In genomic region chr14:26853053-26853452, GRCm38 (mm10) we compare ENCODE assay signal across 26 mouse cellular contexts. TPM values are rescaled to one million over a fixed set of nuclear protein-coding genes. Genes with fewer than 3 reads are reported as not detected.
A peak's percentile ranks its signal among the peaks of the same experiment; 100 is the strongest.
DNase-seq lines count a peak whose midpoint lies in the region; ATAC-seq and TF ChIP-seq lines count a peak whose summit lies in the region.
"Had no signal": no experiment of that assay in that cellular context is flagged by ENCODE, and none has a peak within 500 bp of the region (broad histone marks: within the 10 kb centered on the region; RNA-seq: fewer than 3 reads in every experiment).

No protein-coding gene starts in this region.

- ATAC-seq in liver, embryonic 11.5 days (replicated peaks; ENCODE audit: low FRiP score), result no peak
- peak; percentile 59 for ATAC-seq in megakaryocyte, adult 5-6 weeks (ENCODE audit: poor library complexity, severe bottlenecking)
- ATAC-seq: hindbrain, postnatal 0 days had no signal

- H3K4me3 ChIP-seq in liver, embryonic 11.5 days (ENCODE audit: low read depth, low read length), result no peak overlapping the region
- no peak overlapping the region for H3K4me3 ChIP-seq in MEL (ENCODE audit: control insufficient read depth in 1 of 2, insufficient read depth in 1 of 2, low read depth in 2 of 2, low read length in 2 of 2)
- no peak overlapping the region for H3K4me3 ChIP-seq in kidney, adult 2 months (ENCODE audit: insufficient read depth, low read depth, low read length)
- H3K4me3 ChIP-seq: forebrain, embryonic 10.5 days; heart, embryonic 13.5 days; midbrain, embryonic 10.5 days; neural tube, embryonic 12.5 days had no signal

- 62% methylated on average over 8 of the region's 8 CpGs for WGBS in liver, embryonic 11.5 days
- 76% methylated on average over 8 of the region's 8 CpGs for WGBS in kidney, adult 2 months

- no peaks in the 10 kb centered on the region for H3K9me3 ChIP-seq in liver, embryonic 11.5 days (ENCODE audit: control insufficient read depth, low read length)
- no peaks in the 10 kb centered on the region for H3K9me3 ChIP-seq in MEL (replicated peaks; ENCODE audit: insufficient read depth, low read length)
- H3K9me3 ChIP-seq: forebrain, embryonic 10.5 days; heart, embryonic 13.5 days; midbrain, embryonic 10.5 days; neural tube, embryonic 12.5 days had no signal

- DNase-seq in liver (peak; percentile 27), 416B (ENCODE audit: low read depth) (peak; percentile 62), MEL (ENCODE audit: low read depth, low spot score) (peak; percentile 43)
- DNase-seq in liver, embryonic 11.5 days (ENCODE audit: low spot score), result no peak
- DNase-seq in kidney, adult 2 months, result no peak
- no peak for DNase-seq in neural tube, embryonic 10.5 days (ENCODE audit: extremely low spot score, low spot score)
- no peak for DNase-seq in heart, postnatal 14 days
- DNase-seq: adrenal gland, postnatal 36 days; cerebellum, adult 11-12 months; cerebellum, postnatal 25 days; heart, postnatal 4 days; kidney, adult 11 months; layer of hippocampus, postnatal 36 days; lung, adult 2 months; lung, postnatal 36 days; right cerebral cortex, adult 18-20 months; thymus, adult 18-20 months had no signal

- TF ChIP-seq POLR2A in MEL (IDR thresholded peaks at IDR 0.05; ENCODE audit: control insufficient read depth in 1 of 2, insufficient read depth in 1 of 2, low read depth in 1 of 2, low read length in 2 of 2, poor library complexity in 1 of 2), result no peak
- no peak for TF ChIP-seq POLR2A in kidney, adult 2 months (IDR thresholded peaks at IDR 0.05; ENCODE audit: low read depth, low read length)

- H3K27ac ChIP-seq in liver, embryonic 11.5 days (ENCODE audit: low read depth, low read length), result no peak overlapping the region
- no peak overlapping the region for H3K27ac ChIP-seq in MEL (ENCODE audit: control insufficient read depth, low read depth, low read length)
- H3K27ac ChIP-seq in kidney, adult 2 months (ENCODE audit: insufficient read depth, low read depth, low read length), result no peak overlapping the region
- H3K27ac ChIP-seq: forebrain, embryonic 10.5 days; heart, embryonic 13.5 days; hindbrain, postnatal 0 days; kidney, postnatal 0 days; midbrain, embryonic 10.5 days; neural tube, embryonic 12.5 days had no signal

- H3K79me2 ChIP-seq in MEL (ENCODE audit: control insufficient read depth, insufficient read depth, low read length, poor library complexity), result no peaks in the 10 kb centered on the region

- H3K27me3 ChIP-seq in liver, embryonic 11.5 days (replicated peaks; ENCODE audit: control insufficient read depth, insufficient read depth, low read length), result no peaks in the 10 kb centered on the region
- H3K27me3 ChIP-seq in MEL (ENCODE audit: control insufficient read depth in 1 of 2, insufficient read depth in 2 of 2, low read length in 2 of 2), result no peaks in the 10 kb centered on the region; a peak in 2 of 4 replicates
- H3K27me3 ChIP-seq in kidney, adult 2 months (replicated peaks; ENCODE audit: control insufficient read depth, insufficient read depth, low read length), result no peaks in the 10 kb centered on the region
- H3K27me3 ChIP-seq: heart, embryonic 13.5 days; neural tube, embryonic 12.5 days had no signal

- H3K4me1 ChIP-seq in liver, embryonic 11.5 days (replicated peaks; ENCODE audit: control insufficient read depth, insufficient read depth, low read length), result no peaks in the 10 kb centered on the region
- no peaks in the 10 kb centered on the region for H3K4me1 ChIP-seq in MEL (ENCODE audit: control insufficient read depth in 1 of 2, insufficient read depth in 2 of 2, low read length in 2 of 2)
- H3K4me1 ChIP-seq in kidney, adult 2 months (ENCODE audit: control insufficient read depth, insufficient read depth, low read length), result no peaks in the 10 kb centered on the region; the same call in 1 of the 2 replicates
- H3K4me1 ChIP-seq: forebrain, embryonic 10.5 days; heart, embryonic 13.5 days; midbrain, embryonic 10.5 days; neural tube, embryonic 12.5 days had no signal

- no peak for TF ChIP-seq EP300 in MEL (IDR thresholded peaks at IDR 0.05; ENCODE audit: low read depth in 1 of 2, low read length in 2 of 2)

- no peak for TF ChIP-seq CTCF in MEL (IDR thresholded peaks at IDR 0.05 in 2 of 3, conservative IDR thresholded peaks at IDR 0.05 in 1 of 3; ENCODE audit: control insufficient read depth in 1 of 3, insufficient read depth in 1 of 3, low read depth in 2 of 3, low read length in 3 of 3, poor library complexity in 1 of 3, severe bottlenecking in 1 of 3)
- no peak for TF ChIP-seq CTCF in kidney, adult 2 months (conservative IDR thresholded peaks at IDR 0.05; ENCODE audit: insufficient read depth, insufficient read length, low read depth, low read length)

- no peak overlapping the region for H3K4me2 ChIP-seq in liver, embryonic 11.5 days
- H3K4me2 ChIP-seq: heart, embryonic 13.5 days; neural tube, embryonic 12.5 days had no signal

- intact Hi-C loops in heart, postnatal 14 days (cut with DNase I), result no loop called here

- no peak for TF ChIP-seq RAD21 in MEL (IDR thresholded peaks at IDR 0.05; ENCODE audit: low read depth, low read length)

- no peaks in the 10 kb centered on the region for H3K36me3 ChIP-seq in liver, embryonic 11.5 days (ENCODE audit: control insufficient read depth, insufficient read depth, low read length)
- no peaks in the 10 kb centered on the region for H3K36me3 ChIP-seq in MEL (ENCODE audit: control insufficient read depth in 1 of 2, insufficient read depth in 2 of 2, low read length in 2 of 2)
- no peaks in the 10 kb centered on the region for H3K36me3 ChIP-seq in kidney, adult 2 months (ENCODE audit: control insufficient read depth, insufficient read depth, low read length)
- H3K36me3 ChIP-seq: forebrain, embryonic 10.5 days; G1E; heart, embryonic 13.5 days; midbrain, embryonic 10.5 days; neural tube, embryonic 12.5 days had no signal

- no peak overlapping the region for H3K9ac ChIP-seq in liver, embryonic 11.5 days (ENCODE audit: low read depth, low read length)
- no peak overlapping the region for H3K9ac ChIP-seq in MEL (ENCODE audit: control insufficient read depth, low read depth, low read length, poor library complexity, severe bottlenecking)
- H3K9ac ChIP-seq: heart, embryonic 13.5 days; neural tube, embryonic 12.5 days had no signal

TF ChIP-seq in MEL, 35 proteins besides CTCF, POLR2A, EP300 and RAD21:
- TF ChIP-seq HCFC1 (IDR thresholded peaks at IDR 0.05; ENCODE audit: low read depth, low read length), result no peak
- no peak for TF ChIP-seq TCF12 (IDR thresholded peaks at IDR 0.05; ENCODE audit: low read depth, low read length)
- no peak for TF ChIP-seq NELFE (IDR thresholded peaks at IDR 0.05; ENCODE audit: low read depth, low read length)
- TF ChIP-seq CHD1 (IDR thresholded peaks at IDR 0.05; ENCODE audit: low read depth, low read length), result no peak
- no peak for TF ChIP-seq BHLHE40 (IDR thresholded peaks at IDR 0.05; ENCODE audit: borderline replicate concordance, low read depth, low read length)
- TF ChIP-seq USF1 (IDR thresholded peaks at IDR 0.05; ENCODE audit: low read depth, low read length), result no peak
- TF ChIP-seq NRF1 (IDR thresholded peaks at IDR 0.05; ENCODE audit: insufficient read depth, low read depth, low read length, poor library complexity, severe bottlenecking), result no peak
- TF ChIP-seq ETS1 (IDR thresholded peaks at IDR 0.05; ENCODE audit: low read depth, low read length), result no peak
- no peak for TF ChIP-seq MEF2A (IDR thresholded peaks at IDR 0.05; ENCODE audit: extremely low read depth, insufficient replicate concordance, low read depth, low read length, poor library complexity, severe bottlenecking)
- TF ChIP-seq MAX (IDR thresholded peaks at IDR 0.05; ENCODE audit: low read length), result no peak
- TF ChIP-seq MAFK (IDR thresholded peaks at IDR 0.05; ENCODE audit: borderline replicate concordance, low read depth, low read length), result no peak
- no peak for TF ChIP-seq RCOR1 (IDR thresholded peaks at IDR 0.05; ENCODE audit: low read depth, low read length)
- TF ChIP-seq JUND (IDR thresholded peaks at IDR 0.05; ENCODE audit: low read depth, low read length), result no peak
- TF ChIP-seq CHD2 (IDR thresholded peaks at IDR 0.05; ENCODE audit: low read length), result no peak
- TF ChIP-seq MYC (IDR thresholded peaks at IDR 0.05; ENCODE audit: low read depth, low read length), result no peak
- no peak for TF ChIP-seq E2F4 (IDR thresholded peaks at IDR 0.05; ENCODE audit: borderline replicate concordance, low read depth, low read length)
- TF ChIP-seq MYB (IDR thresholded peaks at IDR 0.05; ENCODE audit: low read depth, low read length), result no peak

RNA-seq across cellular contexts. Expression of gene Asb14, which starts 41.3 kb away (rescaled TPM):
- polyA plus RNA-seq in liver, embryonic 11.5 days (2014; fragmentation: Nextera tagmentation; extraction: Ambion mirVana), result not detected in 2 replicates
- not detected in 2 replicates for total RNA-seq in MEL (2012; rRNA removed)
- under 1 TPM in 1 of 2 experiments, not detected in 1; 0.06 TPM for polyA plus RNA-seq in MEL (2012; ENCODE audit: insufficient read depth in 1 of 2, insufficient read length in 2 of 2, low read depth in 1 of 2, low replicate concordance in 2 of 2, missing spikeins in 1 of 2)
- total RNA-seq in megakaryocyte, adult 5-6 weeks (2015), result not detected in 2 replicates
- not detected in 2 replicates for total RNA-seq in megakaryocyte, adult 5-6 weeks (2017)
- polyA plus RNA-seq in kidney, adult 2 months (2012; rRNA removed), result 0.12 and 0.81 TPM in 2 replicates
- 10 to 100 TPM; 53.5 to 61.3 TPM for total RNA-seq in heart, postnatal 14 days (2021)
- total RNA-seq: adrenal gland, postnatal 36 days; hindbrain, postnatal 0 days; layer of hippocampus, postnatal 36 days; midbrain, postnatal 0 days had no signal
- polyA plus RNA-seq: forebrain, embryonic 10.5 days; G1E; midbrain, embryonic 10.5 days had no signal

Comparison
In these comparisons a context has a peak if more than half of its experiments do, and no peak if none do; other contexts are left out.
1. DNase-seq: peak in liver (single experiment), 416B (single experiment) and MEL (single experiment); none in liver, embryonic 11.5 days (single experiment), kidney, adult 2 months (single experiment), neural tube, embryonic 10.5 days (single experiment) and heart, postnatal 14 days (0 of 2).
2. RNA of gene Asb14, which starts 41.3 kb away (total RNA-seq): 53.5 to 61.3 TPM in heart, postnatal 14 days; not detected in MEL and not detected in megakaryocyte, adult 5-6 weeks; every median in the first group is over 10 times any median in the second.